Mouse (Mus musculus): ENCODE results near the gene Serp2.
A peak's percentile ranks its signal among the peaks of the same experiment; 100 is the strongest.

Serp2 gene

DNA sequence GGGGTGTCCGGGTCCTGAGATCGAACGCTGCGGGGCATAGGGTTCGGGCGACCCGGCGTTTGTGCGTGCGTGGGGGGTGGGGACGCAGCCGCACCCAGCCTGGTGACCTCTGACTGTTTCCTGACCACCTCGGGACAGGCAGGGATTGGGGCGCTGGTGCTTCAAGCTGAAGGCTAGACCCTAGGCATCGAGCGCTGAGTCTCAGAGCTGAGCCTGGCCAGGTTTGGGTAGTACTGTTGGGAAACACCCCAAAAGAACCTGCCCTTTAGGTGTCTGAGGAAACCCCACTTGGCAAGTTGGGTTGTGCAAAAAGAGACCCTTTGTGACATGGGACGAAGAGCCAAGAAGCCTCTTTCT, at the start of gene Serp2:
Gene Serp2 (minus strand): TSS at position 38 of the 357 bp plus-strand sequence.
- no peak for DNase-seq

DNA sequence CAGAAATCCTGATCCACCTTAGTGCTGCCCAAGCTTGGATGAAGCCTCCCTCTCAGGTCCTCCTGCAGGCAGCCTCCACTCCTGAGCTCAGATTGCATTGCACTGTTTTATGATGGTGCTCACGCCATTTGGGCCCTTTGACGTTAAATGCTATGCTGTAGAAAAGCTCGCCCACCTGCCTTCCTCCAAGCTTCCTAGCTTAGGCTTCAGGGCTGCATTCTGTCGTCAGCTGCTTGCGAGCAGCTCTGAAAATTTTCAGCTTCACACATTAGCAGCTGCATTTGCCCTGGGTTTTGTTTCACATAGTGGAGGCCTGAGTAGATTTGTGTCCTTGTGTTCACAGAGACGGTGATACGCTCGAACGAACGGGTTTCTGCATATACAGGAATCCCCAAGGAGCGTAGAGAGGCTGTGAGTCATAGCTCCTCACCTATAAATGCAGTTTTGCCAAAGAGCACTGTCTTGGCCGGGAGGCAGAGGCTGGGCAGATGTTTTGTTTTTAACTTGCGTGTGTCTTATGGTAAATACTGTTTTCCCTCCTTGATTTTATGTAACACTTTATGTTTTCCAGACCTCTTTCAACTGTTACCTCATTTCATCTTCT, 49.3 kb upstream of the Serp2 start:
- DNase-seq, result peak; percentile 34

DNA sequence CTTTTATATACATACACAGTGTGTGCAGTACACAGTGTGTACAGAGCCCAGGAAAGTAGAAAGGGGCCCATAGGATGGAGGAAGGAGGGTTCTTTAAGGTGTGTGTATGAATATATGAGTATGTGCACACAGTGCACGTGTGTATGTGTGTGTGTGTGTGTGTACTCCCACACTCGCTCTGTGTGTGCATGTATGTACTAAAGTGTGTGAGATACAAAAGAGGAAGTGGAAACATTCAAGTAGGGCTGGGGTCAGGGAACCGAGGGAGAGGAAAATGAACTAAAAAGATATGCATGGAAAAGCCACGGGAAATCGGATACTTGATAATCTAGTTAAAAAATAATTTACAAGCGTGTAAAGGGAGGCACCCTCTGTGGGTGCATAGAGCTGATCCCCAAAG, 47.3 kb upstream of the Serp2 start:
- no peak for DNase-seq

- no peak for DNase-seq
Measured at GRCm38 (mm10) chr14:76601654-76602053, 45.0 kb upstream of the Serp2 start.

GRCm38 (mm10) chr14:76600391-76600790, 43.7 kb upstream of the Serp2 start:
- DNase-seq, result no peak

- DNase-seq, result no peak
Measured at GRCm38 (mm10) chr14:76599706-76600105, 43.0 kb upstream of the Serp2 start.

DNA sequence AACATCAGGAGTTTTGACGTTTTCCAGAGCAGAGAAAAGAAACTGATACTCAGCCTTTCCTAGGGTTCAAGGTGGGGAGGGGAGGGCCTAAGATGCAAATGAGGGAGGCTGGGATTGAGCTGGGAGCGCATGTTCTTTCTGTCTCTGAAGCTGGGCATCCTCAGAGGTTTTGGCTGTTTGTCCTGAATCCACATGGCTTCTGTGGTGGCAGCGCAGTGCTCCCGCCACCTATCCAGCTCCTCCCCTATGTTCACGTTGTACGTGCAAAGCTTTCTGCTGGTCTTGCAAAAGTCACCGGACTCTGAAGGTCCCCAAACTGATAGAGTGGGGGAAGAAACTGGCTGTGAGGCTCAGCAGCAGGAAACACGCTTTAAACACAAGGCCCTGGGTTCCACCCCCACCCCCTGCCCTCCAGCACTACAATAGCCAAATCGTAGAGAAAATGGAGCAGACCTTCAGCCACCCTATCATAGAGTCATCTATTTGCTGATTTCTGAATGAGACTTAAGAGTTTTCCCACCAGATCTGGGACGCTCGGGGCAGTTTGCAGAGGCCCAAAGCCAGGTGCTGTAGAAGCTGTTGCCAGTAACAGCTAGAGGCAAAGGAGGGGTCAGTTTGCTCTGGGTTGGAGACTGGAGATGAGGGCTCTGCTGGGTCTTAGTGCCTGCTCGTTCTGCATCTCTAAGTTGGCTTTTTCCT, 42.0 kb upstream of the Serp2 start:
- DNase-seq, result peak; percentile 26

- no peak for DNase-seq
Measured at GRCm38 (mm10) chr14:76597751-76598150, 41.1 kb upstream of the Serp2 start.

- no peak for DNase-seq
Measured at GRCm38 (mm10) chr14:76595048-76595859, 38.6 kb upstream of the Serp2 start.

DNA sequence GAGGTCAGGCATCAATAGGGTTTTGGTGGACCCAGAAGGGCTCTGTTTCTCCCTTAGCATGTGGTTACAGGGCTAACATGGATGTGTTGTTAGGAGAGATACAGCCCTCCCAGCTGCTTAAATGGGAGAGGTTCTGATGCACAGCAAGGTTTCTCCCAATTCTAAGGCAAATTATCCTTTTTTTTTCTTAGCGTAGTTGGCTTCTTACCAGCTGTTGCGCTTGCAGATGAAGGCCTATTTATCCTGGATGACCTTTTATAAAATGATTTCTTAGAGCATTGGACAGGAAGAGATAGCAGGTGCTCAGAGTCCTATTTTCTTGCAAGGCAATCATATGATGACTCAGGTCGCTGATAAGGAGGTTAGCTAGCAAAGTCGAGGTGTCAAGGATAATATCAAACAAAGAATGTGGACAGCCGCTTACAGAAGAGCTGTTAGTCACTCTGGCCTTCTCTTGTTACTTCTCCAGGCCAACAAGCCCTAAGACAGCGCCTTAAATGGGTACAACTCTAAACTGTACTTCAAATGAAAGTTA, 37.7 kb upstream of the Serp2 start:
- DNase-seq, result no peak

DNA sequence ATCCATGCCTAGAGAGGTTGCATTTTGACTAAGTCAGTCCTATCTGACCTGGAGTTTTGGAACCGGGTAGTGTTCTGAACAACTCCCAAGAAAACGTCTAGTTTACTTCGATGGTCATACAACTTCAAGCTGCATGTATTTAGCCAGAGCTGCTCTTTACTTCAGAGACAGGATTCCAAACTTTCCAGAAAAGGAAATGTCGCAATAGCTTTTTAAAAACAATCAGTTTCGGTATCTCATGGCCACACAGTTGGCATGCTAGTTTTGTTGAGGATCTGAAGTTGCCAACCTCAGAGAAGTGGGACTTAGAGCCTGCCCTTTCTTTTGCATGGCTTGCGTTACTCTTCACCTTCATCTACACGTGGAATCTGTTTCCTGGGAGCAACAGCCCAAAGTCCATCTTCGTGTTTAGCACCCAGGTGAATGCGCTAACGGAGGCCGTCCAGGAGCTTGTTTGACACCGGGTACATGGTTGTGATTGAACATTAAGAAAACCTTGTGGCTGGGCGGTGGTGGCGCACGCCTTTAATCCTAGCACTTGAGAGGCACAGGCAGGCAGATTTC, 37.0 kb upstream of the Serp2 start:
- no peak for DNase-seq

DNA sequence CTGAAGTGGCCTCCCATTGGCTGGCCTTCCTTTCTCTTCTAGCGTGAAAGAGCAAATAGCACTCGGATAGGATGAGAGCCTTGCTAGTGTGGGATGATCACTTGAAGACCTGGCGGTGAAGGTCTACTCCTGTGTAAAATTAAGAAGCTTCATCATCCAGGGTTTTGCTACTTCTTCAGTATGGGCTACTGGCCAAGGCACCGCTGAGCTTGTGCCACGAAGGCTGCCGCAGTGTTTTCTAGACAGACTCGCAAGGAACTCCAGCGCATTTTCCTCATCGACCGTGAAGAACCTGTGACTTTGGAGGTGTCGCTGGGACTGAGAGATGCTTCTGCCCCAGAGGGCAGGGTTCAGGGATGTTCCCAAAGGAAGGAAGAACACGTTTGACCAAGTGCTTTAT, 36.0 kb upstream of the Serp2 start:
- no peak for DNase-seq

GRCm38 (mm10) chr14:76592090-76592489, 35.4 kb upstream of the Serp2 start:
- no peak for DNase-seq

GRCm38 (mm10) chr14:76590134-76590533, 33.4 kb upstream of the Serp2 start:
- DNase-seq, result no peak

GRCm38 (mm10) chr14:76589671-76590070, 33.0 kb upstream of the Serp2 start:
- no peak for DNase-seq

GRCm38 (mm10) chr14:76585831-76586405, 29.2 kb upstream of the Serp2 start:
- DNase-seq, result no peak

DNA sequence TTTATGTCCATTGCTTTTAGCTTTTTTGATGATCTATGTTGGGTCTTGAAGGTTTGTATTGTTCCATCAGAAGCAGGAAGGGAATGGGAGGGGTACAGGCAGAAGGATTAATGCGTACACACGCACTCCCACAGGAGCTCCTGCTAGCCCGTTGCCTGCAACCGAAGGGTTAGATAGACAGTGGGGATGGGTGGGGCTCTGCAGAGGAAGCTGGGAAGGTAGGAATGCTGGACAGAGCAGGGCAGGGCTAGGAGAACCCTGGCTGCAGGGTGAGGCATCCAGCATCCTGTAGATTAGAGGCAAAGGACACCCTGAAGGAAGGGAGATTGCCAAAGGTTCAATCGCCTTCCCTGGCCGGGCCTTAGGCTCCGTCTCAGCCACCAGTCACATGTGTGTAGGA, 27.3 kb upstream of the Serp2 start:
- no peak for DNase-seq

GRCm38 (mm10) chr14:76581974-76582922, 25.6 kb upstream of the Serp2 start:
- DNase-seq, result no peak

DNA sequence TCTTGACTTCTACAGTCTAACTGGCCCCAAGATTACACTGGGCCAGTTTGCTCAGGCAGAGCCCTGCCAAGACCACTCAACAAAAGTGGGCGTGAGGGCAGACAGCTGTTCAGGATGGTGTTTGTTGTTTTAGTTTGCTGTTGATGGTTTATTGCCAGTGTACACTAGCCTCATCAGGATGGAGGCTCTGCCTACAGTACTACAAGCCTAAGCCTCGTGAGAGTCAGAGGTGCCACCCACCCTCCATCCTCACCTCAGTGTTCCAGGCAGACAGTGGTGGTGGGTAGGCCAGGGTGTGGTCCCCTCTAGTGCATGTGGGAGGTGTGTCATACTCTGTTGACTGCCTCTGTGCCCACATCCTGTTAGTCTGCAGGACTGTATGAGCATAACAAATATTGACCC, 23.0 kb upstream of the Serp2 start:
- no peak for DNase-seq

DNA sequence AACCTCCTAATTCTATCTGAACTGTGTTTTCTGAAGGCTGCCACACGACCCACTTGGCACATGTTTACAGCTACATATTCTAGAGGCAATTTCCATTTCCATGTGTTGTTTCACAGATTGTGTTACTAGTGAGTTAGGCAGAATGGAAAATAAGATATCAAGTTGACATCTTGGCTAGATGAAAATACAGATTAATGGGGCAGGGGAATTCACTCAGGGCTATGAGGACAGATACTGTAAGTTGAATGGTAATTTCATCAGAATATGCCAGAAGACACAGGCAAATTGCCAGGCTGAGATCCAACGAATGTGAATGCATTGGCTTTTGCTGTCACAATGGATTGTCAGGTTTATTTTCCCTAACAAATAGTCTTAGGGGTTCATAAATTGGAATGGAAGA, 21.2 kb upstream of the Serp2 start:
- no peak for DNase-seq

DNA sequence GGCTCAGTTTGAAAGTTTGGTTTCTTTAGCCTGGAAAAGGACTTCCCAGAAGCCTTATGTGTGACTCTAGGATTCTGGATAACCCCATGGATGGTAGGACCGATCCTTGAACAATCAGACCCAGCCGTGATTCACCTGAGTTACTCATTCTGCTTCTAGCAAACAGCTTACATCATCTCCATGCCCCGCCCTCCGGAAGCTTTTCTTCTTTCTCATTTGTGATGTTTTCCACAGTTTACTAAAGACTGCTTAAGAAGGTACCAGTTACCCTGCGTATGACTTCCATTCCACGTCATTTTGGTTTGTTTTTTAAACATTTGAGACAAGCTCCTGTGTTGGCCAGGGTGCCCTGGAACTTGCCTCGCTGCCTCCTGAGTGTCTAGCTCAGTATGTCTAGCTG, 13.6 kb upstream of the Serp2 start:
- no peak for DNase-seq

All from right cerebral cortex, postnatal 25 days (tissue).